Comparison of ENCODE assay signal across 9 mouse cellular contexts in genomic region chr11:53903781-53904533, GRCm38 (mm10). TPM values are rescaled to one million over a fixed set of nuclear protein-coding genes. Genes with fewer than 3 reads are reported as not detected.
DNase-seq lines count a peak whose midpoint lies in the region; ATAC-seq lines count a peak whose summit lies in the region.
"Had no signal": no experiment of that assay in that cellular context is flagged by ENCODE, and none has a peak within 500 bp of the region (broad histone marks: within the 10 kb centered on the region; RNA-seq: fewer than 3 reads in every experiment).

No protein-coding gene starts in this region.

- H3K4me3 ChIP-seq in neural tube, embryonic 15.5 days (replicated peaks) = no peak overlapping the region
- H3K4me3 ChIP-seq in intestine, embryonic 14.5 days (ENCODE audit: low read depth, low read length) = no peak overlapping the region

- no peaks in the 10 kb centered on the region for H3K36me3 ChIP-seq in neural tube, embryonic 15.5 days
- H3K36me3 ChIP-seq in intestine, embryonic 14.5 days (ENCODE audit: control insufficient read depth, insufficient read depth, low read length) = no peaks in the 10 kb centered on the region

- no peak for ATAC-seq in neural tube, embryonic 15.5 days (ENCODE audit: low FRiP score)
- peak; percentile 55; the same call in 1 of the 2 replicates for ATAC-seq in intestine, embryonic 14.5 days (replicated peaks; ENCODE audit: low FRiP score, low TSS enrichment, low read depth)
- ATAC-seq: Patski had no signal

- 62% methylated on average over 16 of the region's 16 CpGs for WGBS in neural tube, embryonic 15.5 days
- WGBS in intestine, embryonic 14.5 days = 22% methylated on average over 16 of the region's 16 CpGs

- H3K9ac ChIP-seq in neural tube, embryonic 15.5 days (replicated peaks) = no peak overlapping the region
- H3K9ac ChIP-seq in intestine, embryonic 14.5 days (ENCODE audit: low read length) = no peak overlapping the region

- H3K27ac ChIP-seq in neural tube, embryonic 15.5 days (replicated peaks) = no peak overlapping the region
- peak overlapping the region; percentile 62; the same call in 1 of the 2 replicates for H3K27ac ChIP-seq in intestine, embryonic 14.5 days (ENCODE audit: low read depth)

- no peak overlapping the region for H3K4me2 ChIP-seq in neural tube, embryonic 15.5 days
- peak overlapping the region; percentile 28; the same call in 1 of the 2 replicates for H3K4me2 ChIP-seq in intestine, embryonic 14.5 days (ENCODE audit: low read length)

- H3K27me3 ChIP-seq in neural tube, embryonic 15.5 days (replicated peaks) = no peaks in the 10 kb centered on the region
- H3K27me3 ChIP-seq in intestine, embryonic 14.5 days (replicated peaks; ENCODE audit: control insufficient read depth, insufficient read depth, low read length) = no peaks in the 10 kb centered on the region
- H3K27me3 ChIP-seq: Patski had no signal

- no peaks in the 10 kb centered on the region for H3K4me1 ChIP-seq in neural tube, embryonic 15.5 days
- H3K4me1 ChIP-seq in intestine, embryonic 14.5 days (replicated peaks; ENCODE audit: control insufficient read depth, insufficient read depth, low read length) = peaks cover 9% of the 10 kb centered on the region; the same call in 1 of the 2 replicates

- no peaks in the 10 kb centered on the region for H3K9me3 ChIP-seq in neural tube, embryonic 15.5 days (replicated peaks)
- H3K9me3 ChIP-seq in intestine, embryonic 14.5 days (ENCODE audit: control insufficient read depth, low read length) = no peaks in the 10 kb centered on the region

- peak; percentile 37 for DNase-seq in neural tube, embryonic 10.5 days (ENCODE audit: extremely low spot score, low spot score)
- peak; percentile 59 for DNase-seq in intestine, embryonic 14.5 days (ENCODE audit: low spot score)
- peak; percentile 85 to 92 for DNase-seq in lung, adult 18-20 months
- DNase-seq in urinary bladder, postnatal 25 days (ENCODE audit: low spot score) = peak; percentile 56
- no peak for DNase-seq in right cerebral cortex, postnatal 36 days (ENCODE audit: low spot score in 2 of 2)
- no peak for DNase-seq in layer of hippocampus, adult 8-10 months (ENCODE audit: low spot score in 2 of 2)
- DNase-seq in thymus, postnatal 36 days = no peak

RNA-seq across cellular contexts. Expression of gene Slc22a5, which starts 12.5 kb away (rescaled TPM):
- polyA plus RNA-seq in neural tube, embryonic 15.5 days (2015; fragmentation: Nextera tagmentation; extraction: Ambion mirVana) = 8.6 and 10.6 TPM in 2 replicates
- polyA plus RNA-seq in intestine, embryonic 14.5 days (2014; fragmentation: Nextera tagmentation; extraction: Ambion mirVana) = 9.4 and 11.8 TPM in 2 replicates
- total RNA-seq in layer of hippocampus, adult 8-10 months (2022) = 10 to 100 TPM; 11.4 to 13.4 (median 12.1) TPM

RNA-seq across cellular contexts. Expression of gene Gm12216, which starts 44.9 kb away (rescaled TPM):
- polyA plus RNA-seq in neural tube, embryonic 15.5 days (2015; fragmentation: Nextera tagmentation; extraction: Ambion mirVana) = 0.79 and 2.8 TPM in 2 replicates
- polyA plus RNA-seq in intestine, embryonic 14.5 days (2014; fragmentation: Nextera tagmentation; extraction: Ambion mirVana) = 1.4 and 1.9 TPM in 2 replicates
- total RNA-seq in layer of hippocampus, adult 8-10 months (2022) = 10 to 100 TPM in 1 of 4 experiments, 1 to 10 TPM in 3; 6.0 to 12.4 (median 8.1) TPM

Comparison
In these comparisons a context has a peak if more than half of its experiments do, and no peak if none do; other contexts are left out.
1. DNase-seq: peak in neural tube, embryonic 10.5 days (single experiment), intestine, embryonic 14.5 days (single experiment), lung, adult 18-20 months (2 of 2) and urinary bladder, postnatal 25 days (single experiment); none in right cerebral cortex, postnatal 36 days (0 of 2), layer of hippocampus, adult 8-10 months (0 of 2) and thymus, postnatal 36 days (0 of 2).